Mouse (Mus musculus) urinary bladder, postnatal 25 days (tissue): ENCODE data around the gene Glp2r.

Source experiments
- DNase-seq: peaks from one replicate; pipeline ENCODE4 v3.0.0; 2022; ENCODE audit warnings: low spot score

Glp2r gene

GRCm38 (mm10) chr11:67633620-67634229 is 137.2 kb downstream of the Glp2r start:
- DNase-seq: no peak

- DNase-seq: no peak
Observed at GRCm38 (mm10) chr11:67632906-67633305, 138.0 kb downstream of the Glp2r start.

DNA sequence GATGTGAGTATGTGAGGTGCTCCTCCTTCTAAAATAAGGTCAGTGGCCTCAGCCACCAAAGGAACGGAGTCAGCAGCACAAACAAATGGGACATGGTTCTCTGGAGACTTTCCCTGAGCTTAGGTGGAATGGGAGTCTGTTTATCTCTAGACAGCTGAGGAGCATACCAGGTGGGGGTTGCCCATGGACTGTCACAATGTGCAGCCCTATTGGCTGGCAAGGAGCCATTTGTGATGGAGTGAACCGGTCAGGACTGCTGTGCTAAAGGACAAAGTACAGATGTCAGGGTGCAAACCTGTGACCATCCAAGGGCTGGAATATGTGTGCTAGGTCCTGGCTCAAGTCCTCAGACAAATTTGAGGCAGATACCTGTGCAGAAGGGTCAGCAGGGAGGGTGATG is 142.4 kb downstream of the Glp2r start:
- no peak for DNase-seq

DNA sequence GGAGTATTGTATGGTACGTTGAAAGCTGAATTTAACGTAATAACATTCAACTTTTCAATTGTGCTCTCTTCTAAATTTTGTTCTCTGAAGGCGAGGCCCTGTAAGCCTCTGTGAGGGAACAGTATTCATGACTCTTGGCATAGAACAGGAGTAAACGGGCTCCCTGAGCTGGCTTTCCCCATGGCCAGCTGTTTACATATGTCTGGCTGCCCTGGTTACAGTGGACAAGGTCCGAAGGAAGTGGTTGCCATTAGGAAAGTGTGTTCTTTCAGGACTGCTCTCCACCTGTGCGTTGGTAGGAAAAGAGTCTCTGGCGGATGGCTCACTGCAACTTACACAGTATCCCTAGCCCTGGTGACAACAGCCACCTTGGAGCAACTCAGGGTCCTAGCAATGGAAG is 143.8 kb downstream of the Glp2r start:
- DNase-seq: no peak

DNA sequence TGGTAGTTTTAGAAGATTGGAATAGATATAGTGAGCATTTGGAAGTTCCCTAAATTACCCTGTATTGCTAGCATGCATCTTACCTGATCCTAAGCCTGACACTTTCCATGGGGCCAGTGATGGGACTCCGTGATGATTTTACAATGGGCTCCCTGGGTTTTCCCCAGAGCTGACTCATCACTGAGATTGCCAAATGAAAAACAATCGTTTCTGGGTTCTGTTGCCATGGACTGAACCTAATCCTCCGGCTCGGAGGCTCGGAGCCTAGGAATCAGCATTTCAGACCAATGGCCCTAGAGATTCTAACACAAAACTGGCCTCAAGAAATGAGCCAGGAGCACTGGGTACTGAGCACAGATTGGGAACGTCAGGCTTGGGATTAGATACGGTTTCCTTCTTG is 148.6 kb downstream of the Glp2r start:
- no peak for DNase-seq

DNA sequence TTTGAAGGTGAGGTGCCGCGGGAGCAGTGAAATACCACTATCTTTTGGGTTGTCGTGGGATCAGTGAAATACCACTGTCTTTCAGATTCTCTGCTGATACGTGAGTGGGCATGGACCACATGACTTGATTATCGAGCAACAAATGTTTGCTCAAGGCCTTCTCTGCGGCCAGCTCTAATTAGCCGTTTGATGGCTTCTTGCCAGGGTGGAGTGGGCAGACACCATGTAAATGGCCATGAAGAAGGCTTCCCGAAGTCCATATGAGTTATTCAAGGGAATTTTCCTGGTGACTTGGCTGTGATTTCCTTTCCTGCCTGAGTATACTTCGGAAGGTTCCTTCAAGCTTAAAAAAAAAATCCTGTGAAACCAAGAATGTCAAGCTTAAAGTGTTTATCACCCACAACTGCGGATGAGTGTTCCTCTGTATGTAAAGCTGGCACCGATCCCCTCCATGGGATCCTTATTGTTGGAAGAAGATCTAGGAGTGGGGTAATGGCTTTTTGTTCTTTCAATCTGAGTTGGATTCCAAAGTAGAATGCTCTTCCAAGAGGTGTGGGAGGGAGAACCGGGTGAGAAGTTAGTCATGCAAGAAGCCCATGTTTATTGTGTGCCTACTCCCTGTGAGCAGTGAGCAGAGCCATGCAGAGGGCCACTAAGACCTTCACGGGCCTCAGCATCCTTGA is 154.3 kb downstream of the Glp2r start:
- DNase-seq: no peak

- DNase-seq: no peak
Observed at GRCm38 (mm10) chr11:67612158-67612839, 158.7 kb downstream of the Glp2r start.
